Mouse (Mus musculus): ENCODE data around the gene Wnt6.

- TF ChIP-seq POLR2A (IDR thresholded peaks at IDR 0.05; ENCODE audit: borderline replicate concordance, extremely low read depth, insufficient read depth, insufficient read length, poor library complexity, severe bottlenecking): no peak
- peak; percentile 12; the same call in 1 of the 2 replicates for TF ChIP-seq CTCF (IDR thresholded peaks at IDR 0.05; ENCODE audit: borderline replicate concordance, extremely low read depth, insufficient read depth, insufficient read length)
These were observed 43.4 kb downstream of the Wnt6 start for GRCm38 (mm10) chr1:74814931-74815647.

Data from brain, embryonic 14.5 days (tissue).